Mouse (Mus musculus) left cerebral cortex, postnatal 25 days (tissue): ENCODE measurements around the gene Gm5269. TPM values are rescaled to one million over a fixed set of nuclear protein-coding genes. Genes with fewer than 3 reads are reported as not detected.

Source experiments
- DNase-seq, 2 experiments: peaks; one replicate each; pipeline ENCODE4 v3.0.0; 2022; ENCODE audit warnings: low spot score in 2 of 2, mixed read lengths in 1 of 2
- intact Hi-C: fragments of 180-260 bp; cut with DNase I; formaldehyde crosslinking; loops from one replicate; pipeline ENCODE4 v1.15.1; 2025
- total RNA-seq, 2 experiments: library from RNA; stranded (reverse); gene quantifications; 2 replicates each; pipeline ENCODE4 v1.2.3; 2021

The Gm5269 gene
- total RNA-seq, 2 experiments from 2014 or later, result not detected

GRCm38 (mm10) chr1:45883378-45883777 is 6.7 kb downstream of the Gm5269 start:
- intact Hi-C loops, result no loop called here
- no peak for DNase-seq

- DNase-seq, result no peak
- intact Hi-C loops, result no loop called here
Measured at GRCm38 (mm10) chr1:45882076-45882475, 8.0 kb downstream of the Gm5269 start.

GRCm38 (mm10) chr1:45881228-45881832 is 8.7 kb downstream of the Gm5269 start:
- intact Hi-C loops, result no loop called here
- no peak for DNase-seq

GRCm38 (mm10) chr1:45877463-45877862 is 12.6 kb downstream of the Gm5269 start:
- intact Hi-C loops, result no loop called here

GRCm38 (mm10) chr1:45876450-45877198 is 13.4 kb downstream of the Gm5269 start:
- DNase-seq, result no peak
- intact Hi-C loops, result no loop called here

More at GRCm38 (mm10) chr1:45877463-45877862, 12.6 kb downstream of the Gm5269 start:
- DNase-seq, result no peak

- intact Hi-C loops, result no loop called here
- DNase-seq, result no peak
Measured at GRCm38 (mm10) chr1:45875640-45876039, 14.4 kb downstream of the Gm5269 start.

- DNase-seq, result no peak
- intact Hi-C loops, result no loop called here
Measured at GRCm38 (mm10) chr1:45873250-45873649, 16.8 kb downstream of the Gm5269 start.

GRCm38 (mm10) chr1:45868479-45869137 is 21.5 kb downstream of the Gm5269 start:
- DNase-seq, result no peak
- intact Hi-C loops, result no loop called here

GRCm38 (mm10) chr1:45868050-45868449 is 22.0 kb downstream of the Gm5269 start:
- intact Hi-C loops, result no loop called here

GRCm38 (mm10) chr1:45866288-45867018 is 23.6 kb downstream of the Gm5269 start:
- intact Hi-C loops, result no loop called here
- no peak for DNase-seq

More at GRCm38 (mm10) chr1:45868050-45868449, 22.0 kb downstream of the Gm5269 start:
- no peak for DNase-seq

GRCm38 (mm10) chr1:45865727-45866126 is 24.3 kb downstream of the Gm5269 start:
- intact Hi-C loops, result no loop called here
- DNase-seq, result no peak

- DNase-seq, result no peak
- intact Hi-C loops, result no loop called here
Measured at GRCm38 (mm10) chr1:45865316-45865715, 24.8 kb downstream of the Gm5269 start.

- intact Hi-C loops, result no loop called here
- DNase-seq, result no peak
Measured at GRCm38 (mm10) chr1:45864564-45865014, 25.5 kb downstream of the Gm5269 start.

- no peak for DNase-seq
- intact Hi-C loops, result no loop called here
Measured at GRCm38 (mm10) chr1:45863641-45864040, 26.4 kb downstream of the Gm5269 start.

GRCm38 (mm10) chr1:45861162-45861561 is 28.9 kb downstream of the Gm5269 start:
- DNase-seq, result no peak
- intact Hi-C loops, result no loop called here

GRCm38 (mm10) chr1:45860349-45860748 is 29.7 kb downstream of the Gm5269 start:
- peak in 1 of 2 experiments; percentile 12 for DNase-seq
- intact Hi-C loops, result no loop called here

GRCm38 (mm10) chr1:45858038-45858437 is 32.0 kb downstream of the Gm5269 start:
- no peak for DNase-seq
- intact Hi-C loops, result no loop called here

GRCm38 (mm10) chr1:45845466-45845865 is 44.6 kb downstream of the Gm5269 start:
- DNase-seq, result peak in 1 of 2 experiments; percentile 64
- intact Hi-C loops, result no loop called here
